8 mouse cellular contexts compared by ENCODE assay signal in the genomic region with DNA sequence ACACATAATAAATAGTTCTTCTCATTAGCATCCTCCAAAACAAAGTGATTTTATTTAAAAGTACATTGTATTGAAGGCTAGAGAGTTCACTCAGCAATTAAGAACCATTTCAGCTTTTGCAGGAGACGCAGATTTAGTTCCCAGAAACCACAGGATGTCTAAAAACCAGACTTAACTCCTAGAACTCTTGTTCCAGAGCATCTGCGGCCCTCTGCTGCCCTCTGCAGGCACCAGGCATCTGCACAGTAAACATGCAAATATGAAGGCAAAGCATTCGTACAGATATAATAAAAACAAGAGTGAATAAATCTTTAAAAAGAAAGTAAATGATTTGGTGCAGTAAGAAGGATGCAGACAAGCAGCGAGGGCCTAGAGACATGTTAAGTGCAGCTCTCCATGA. TPM values are rescaled to one million over a fixed set of nuclear protein-coding genes. Genes with fewer than 3 reads are reported as not detected.
DNase-seq lines count a peak whose midpoint lies in the region.

No protein-coding gene starts in this region.

- peak; percentile 63 for DNase-seq in gastrocnemius, postnatal 10 days
- no peak for DNase-seq in gastrocnemius, adult 18-20 months (ENCODE audit: low spot score)
- DNase-seq in 416B (ENCODE audit: low read depth): peak; percentile 74
- peak; percentile 30 for DNase-seq in adrenal gland, adult 2 months
- peak; percentile 46 for DNase-seq in forelimb bud, embryonic 11.5 days (ENCODE audit: low read depth, low spot score)
- DNase-seq in layer of hippocampus, postnatal 25 days (ENCODE audit: extremely low spot score in 1 of 2, low spot score in 1 of 2): peak; percentile 57 to 87
- DNase-seq in ovary, adult 18-20 months (ENCODE audit: low spot score): peak; percentile 4
- peak; percentile 7 for DNase-seq in yolk sac, embryonic 10.5 days (ENCODE audit: low spot score)

RNA-seq across cellular contexts. Expression of a gene that starts 8.5 kb away (rescaled TPM):
- total RNA-seq in gastrocnemius, postnatal 10 days (2021): not detected
- not detected for total RNA-seq in gastrocnemius, adult 18-20 months (2021)
- not detected for total RNA-seq in adrenal gland, adult 2 months (2021)
- polyA plus RNA-seq in adrenal gland, adult 2 months (2012; rRNA removed): not detected in 2 replicates
- total RNA-seq in layer of hippocampus, postnatal 25 days (2021): not detected

RNA-seq across cellular contexts. Expression of a gene that starts 52.4 kb away (rescaled TPM):
- not detected for total RNA-seq in gastrocnemius, postnatal 10 days (2021)
- total RNA-seq in gastrocnemius, adult 18-20 months (2021): not detected
- not detected for total RNA-seq in adrenal gland, adult 2 months (2021)
- not detected in 2 replicates for polyA plus RNA-seq in adrenal gland, adult 2 months (2012; rRNA removed)
- total RNA-seq in layer of hippocampus, postnatal 25 days (2021): not detected
